Mouse (Mus musculus) embryo, embryonic 11.5 days (tissue): ENCODE data around the gene Cadm1.

ENCODE experiments used
- DNase-seq: peaks from one replicate; pipeline ENCODE4 v3.0.0-alpha.2; 2012; ENCODE audit warnings: low read depth, low spot score

The Cadm1 gene

DNA sequence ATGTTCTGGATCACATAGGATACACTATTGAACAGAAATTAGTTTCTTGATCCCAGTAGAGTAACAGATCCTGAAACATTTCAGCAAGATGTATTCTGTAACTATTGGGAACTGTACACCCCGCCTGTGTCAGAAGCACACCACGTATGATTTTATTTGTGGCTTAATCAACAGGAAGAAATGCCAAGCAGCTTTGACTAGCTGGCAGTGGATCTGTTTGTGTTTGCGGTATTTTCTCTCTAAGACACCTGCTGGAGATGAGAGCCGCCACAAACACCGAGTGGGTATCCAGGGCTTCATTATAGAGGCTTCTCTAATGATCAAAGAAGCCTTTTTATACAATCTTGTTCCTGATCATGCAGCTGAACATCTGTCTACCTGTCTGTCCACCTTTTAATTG, 204.9 kb downstream of the Cadm1 start:
- no peak for DNase-seq

GRCm38 (mm10) chr9:47738799-47739198, 208.8 kb downstream of the Cadm1 start:
- no peak for DNase-seq

GRCm38 (mm10) chr9:47739276-47739675, 209.3 kb downstream of the Cadm1 start:
- DNase-seq = no peak

DNA sequence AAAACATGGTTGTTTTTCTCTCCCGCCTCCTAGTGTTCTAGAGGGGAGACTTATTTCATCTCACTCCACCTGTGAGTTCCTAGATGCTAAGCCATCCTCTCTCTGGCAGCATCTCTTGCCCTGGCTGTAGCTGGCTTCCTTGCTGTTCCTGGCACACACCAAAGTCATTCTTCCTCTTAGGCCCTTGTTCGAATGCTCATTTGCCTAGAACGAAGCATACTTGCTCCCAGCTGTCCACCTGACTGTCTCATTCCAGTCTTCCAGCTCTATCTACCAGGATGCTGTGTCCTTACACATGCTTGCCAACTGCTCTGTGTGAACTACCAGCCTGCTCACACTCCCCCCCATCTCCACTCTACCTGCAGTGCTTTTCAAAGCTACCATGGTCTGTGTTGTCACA, 211.8 kb downstream of the Cadm1 start:
- DNase-seq = no peak

DNA sequence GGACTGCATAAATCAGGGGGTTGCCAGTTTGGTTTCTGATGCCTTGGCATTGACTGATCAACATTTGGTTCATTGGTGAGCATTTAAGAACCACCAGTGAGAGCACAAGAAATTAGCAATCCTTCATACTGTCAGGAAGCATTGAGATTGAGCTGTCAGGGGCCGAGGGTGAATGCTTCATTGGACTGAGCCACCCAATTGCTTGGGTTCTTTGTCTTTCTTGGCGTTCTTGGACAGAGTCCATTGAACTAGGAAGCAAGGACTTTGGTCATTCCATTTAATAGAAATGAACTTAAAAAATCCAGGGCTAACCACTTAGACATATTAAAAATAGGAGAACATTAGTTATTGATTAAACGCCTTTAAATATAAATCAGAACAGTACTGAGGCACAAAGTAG, 214.9 kb downstream of the Cadm1 start:
- DNase-seq = no peak

- DNase-seq = no peak
Observed at GRCm38 (mm10) chr9:47745716-47746115, 215.7 kb downstream of the Cadm1 start.

DNA sequence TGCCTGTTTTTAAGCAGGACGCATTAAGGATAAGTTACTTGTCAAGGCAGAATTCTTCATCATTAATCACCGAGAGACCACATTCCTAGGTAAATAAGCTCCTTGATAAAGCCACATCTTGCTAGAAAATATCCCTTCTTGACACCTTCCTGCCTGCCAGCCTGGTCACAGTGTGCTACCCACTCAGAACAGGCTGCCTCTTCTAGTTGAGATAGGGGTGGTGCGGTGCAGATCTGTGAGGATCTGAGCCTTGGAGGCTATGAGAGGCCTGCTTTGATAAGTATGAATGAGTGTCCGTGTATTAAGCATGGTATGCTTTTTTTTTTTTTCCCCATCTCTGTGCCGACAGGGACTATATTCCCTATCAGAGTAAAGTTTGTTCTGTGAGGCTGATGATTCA, 219.2 kb downstream of the Cadm1 start:
- no peak for DNase-seq

DNA sequence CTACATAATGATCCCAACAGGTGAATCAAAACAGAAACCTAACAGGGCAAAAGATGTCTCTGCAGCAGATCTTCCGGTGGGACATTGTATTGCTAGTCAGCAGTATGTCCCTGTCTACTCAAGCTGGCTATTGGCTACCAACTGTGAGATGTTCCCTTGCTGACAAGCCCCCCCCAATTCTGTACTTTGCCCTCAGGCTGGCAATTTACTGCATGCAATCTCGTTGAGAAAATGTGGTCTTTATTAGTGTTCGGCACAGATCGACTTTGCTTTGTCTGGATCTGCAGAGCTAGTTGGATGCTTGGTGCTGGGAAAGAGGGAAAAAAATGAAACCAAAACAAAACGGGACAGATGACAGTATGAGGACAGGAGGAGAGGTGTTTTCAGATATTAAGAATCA, 222.5 kb downstream of the Cadm1 start:
- no peak for DNase-seq

- no peak for DNase-seq
Observed at GRCm38 (mm10) chr9:47753127-47753526, 223.2 kb downstream of the Cadm1 start.

- DNase-seq = no peak
Observed at GRCm38 (mm10) chr9:47755119-47755518, 225.1 kb downstream of the Cadm1 start.

DNA sequence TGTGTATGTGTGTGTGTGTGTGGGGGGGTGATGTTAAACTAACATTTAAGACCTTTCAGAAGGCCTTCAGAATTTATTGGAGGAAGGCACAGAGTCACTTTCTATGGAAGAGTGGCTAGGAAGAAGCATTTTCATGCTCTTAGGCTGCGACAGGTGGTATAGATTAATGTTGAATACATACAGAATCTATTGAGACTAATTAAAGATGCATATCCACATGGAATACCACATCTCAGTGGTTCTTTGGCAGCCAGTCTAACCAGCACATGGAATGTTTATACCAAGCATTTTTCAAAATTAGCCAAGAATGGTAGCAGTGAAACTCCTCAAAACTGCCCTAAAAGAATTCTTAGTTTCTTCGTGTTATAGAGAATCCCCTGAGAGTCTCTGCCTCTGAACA, 227.8 kb downstream of the Cadm1 start:
- no peak for DNase-seq

DNA sequence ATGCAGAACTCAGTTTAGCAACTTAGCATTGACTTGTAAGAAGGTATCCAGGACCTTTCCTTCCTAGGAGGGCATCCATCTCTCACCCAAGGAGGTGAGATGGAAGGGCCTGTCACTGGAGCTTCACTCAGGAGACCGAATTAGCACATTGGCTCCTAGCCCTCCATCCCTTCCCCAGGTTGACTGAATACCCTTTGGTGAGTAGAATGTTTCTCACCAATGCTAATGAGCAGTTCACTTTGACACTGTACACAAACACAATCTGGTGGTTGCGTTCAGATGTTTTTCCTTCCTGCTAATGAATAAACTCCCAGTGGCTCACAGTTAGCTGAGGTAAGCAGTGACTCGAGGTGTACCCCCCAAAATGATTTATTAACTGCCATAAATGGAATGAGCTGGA, 228.3 kb downstream of the Cadm1 start:
- no peak for DNase-seq

DNA sequence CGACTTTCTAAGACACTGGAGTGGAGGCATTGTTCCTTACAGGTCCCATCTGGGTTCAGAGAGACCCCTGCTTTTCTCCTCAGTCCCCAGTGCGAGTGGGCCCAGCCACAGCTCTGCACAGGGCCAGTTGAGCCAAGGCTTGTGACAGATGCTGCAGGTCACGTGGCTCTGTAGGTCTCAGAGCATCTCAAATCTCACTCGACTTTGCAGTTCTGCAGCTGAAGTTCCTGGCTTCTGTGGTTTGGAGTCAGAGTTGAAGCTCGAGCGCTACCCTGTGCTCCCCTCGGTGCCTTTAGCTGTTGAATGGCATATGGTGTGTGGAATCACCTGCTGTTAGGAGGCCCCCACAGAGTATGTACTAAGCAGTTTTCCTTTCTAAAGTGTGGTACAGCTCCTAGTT, 229.8 kb downstream of the Cadm1 start:
- DNase-seq = no peak

- no peak for DNase-seq
Observed at GRCm38 (mm10) chr9:47761601-47762000, 231.6 kb downstream of the Cadm1 start.

GRCm38 (mm10) chr9:47762913-47763312, 232.9 kb downstream of the Cadm1 start:
- DNase-seq = no peak

DNA sequence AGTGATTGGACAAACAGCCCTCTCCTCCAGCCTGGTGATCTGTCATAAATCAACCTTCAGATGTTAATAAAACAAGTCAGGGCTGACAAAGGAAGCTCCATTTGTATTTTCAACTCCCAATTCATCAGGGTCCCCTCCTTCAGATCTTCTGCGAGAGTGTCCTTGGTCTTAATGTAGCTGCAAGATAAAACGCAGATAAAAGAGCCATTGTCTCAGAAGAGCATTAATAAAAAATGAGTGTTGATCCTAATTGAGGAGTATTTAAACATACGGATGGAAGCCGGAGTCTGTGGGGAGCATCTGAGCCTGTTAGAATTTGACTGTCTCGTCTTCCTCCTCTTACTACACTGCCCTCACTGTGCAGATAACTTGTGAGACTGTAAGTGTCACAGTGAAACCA, 234.9 kb downstream of the Cadm1 start:
- no peak for DNase-seq

GRCm38 (mm10) chr9:47765323-47765722, 235.3 kb downstream of the Cadm1 start:
- no peak for DNase-seq

DNA sequence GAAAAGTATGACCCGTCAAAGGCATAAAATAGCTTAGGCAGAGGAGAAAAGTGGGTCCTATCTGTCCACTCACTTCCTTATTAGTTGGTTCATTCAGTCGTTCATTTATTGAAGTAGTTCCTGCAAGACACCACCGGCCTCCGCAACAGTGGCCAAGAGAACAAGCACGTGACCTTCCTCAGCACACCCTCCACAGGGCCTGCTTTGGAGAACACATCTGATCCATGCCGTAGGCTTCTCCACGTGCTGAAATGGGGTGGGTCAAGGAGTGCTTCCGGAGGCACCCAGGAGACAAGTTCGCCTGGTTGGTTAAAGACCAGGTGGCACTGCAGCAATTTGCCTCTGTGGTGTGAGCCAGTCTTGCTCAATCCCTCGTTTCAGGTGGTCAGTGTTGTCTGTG, 236.4 kb downstream of the Cadm1 start:
- DNase-seq = no peak

DNA sequence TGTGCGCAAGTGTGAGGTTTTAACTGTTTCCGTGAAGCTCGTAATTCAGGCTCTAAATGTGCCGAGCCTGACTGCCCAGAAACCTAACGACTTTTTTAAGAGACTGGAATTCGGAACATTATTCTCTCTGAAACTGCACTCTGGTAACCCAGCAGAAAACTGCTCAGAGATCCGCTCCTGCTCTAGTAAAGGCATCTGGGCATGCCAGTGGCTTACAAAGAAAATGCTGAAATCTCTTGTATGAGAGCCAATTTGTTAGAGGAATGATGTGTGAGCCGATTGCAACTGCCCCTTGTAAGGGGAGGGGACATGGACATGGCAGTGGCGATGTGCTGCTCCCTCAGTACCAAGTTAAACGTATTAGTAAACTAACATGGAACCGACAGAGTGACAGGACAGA, 240.9 kb downstream of the Cadm1 start:
- DNase-seq = no peak

DNA sequence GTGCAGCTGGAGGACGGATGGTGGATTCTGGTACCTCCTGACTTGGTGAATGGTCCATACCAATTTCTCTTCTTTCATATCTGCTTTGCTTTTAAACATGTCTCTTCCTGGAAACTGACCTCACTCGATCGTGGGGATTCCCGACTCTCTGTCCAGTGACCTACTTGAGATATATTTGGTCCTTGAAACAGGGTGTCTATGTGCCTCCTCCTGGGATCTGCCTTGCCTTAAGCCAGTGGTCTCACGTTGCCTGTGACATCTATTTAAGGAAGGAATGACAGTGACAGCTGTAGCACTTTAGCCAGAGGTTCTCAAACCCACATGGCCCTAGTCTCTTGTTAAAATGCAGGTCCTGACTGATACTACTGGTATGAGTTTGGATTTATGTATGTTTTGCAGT, 242.0 kb downstream of the Cadm1 start:
- DNase-seq = no peak

DNA sequence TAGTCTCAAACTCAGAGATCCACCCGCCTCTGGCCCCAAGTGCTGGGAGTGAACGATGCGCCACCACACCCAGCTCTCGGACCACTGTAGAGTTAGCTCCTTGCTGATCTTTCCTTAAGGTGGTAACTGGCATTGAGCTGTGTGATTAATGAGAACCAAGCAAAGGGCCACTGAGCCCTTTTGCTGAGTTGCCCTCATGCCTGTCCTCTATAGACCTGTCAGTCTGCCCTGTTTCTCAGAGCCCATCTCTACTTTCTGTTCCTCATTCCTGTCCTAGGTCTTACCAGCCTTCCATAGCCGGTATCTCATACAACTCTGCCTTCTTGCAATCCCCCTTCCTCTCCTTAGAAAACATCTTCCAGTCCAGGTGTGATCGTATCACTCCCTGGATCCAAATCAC, 242.8 kb downstream of the Cadm1 start:
- DNase-seq = no peak

- no peak for DNase-seq
Observed at GRCm38 (mm10) chr9:47776941-47777919, 247.3 kb downstream of the Cadm1 start.

GRCm38 (mm10) chr9:47778438-47778837, 248.5 kb downstream of the Cadm1 start:
- DNase-seq = no peak

- no peak for DNase-seq
Observed at GRCm38 (mm10) chr9:47779291-47779690, 249.3 kb downstream of the Cadm1 start.
